Mouse (Mus musculus) c-Kit-negative CD71-positive TER-119-positive erythroid progenitor cells, embryonic 14.5 days (primary cell): Measurements from ENCODE around the gene Zic5.

ENCODE experiments used
- DNase-seq: peaks from one replicate; pipeline ENCODE4 v3.0.0-alpha.2; 2013; ENCODE audit warnings: low read depth, low spot score

Gene Zic5

DNA sequence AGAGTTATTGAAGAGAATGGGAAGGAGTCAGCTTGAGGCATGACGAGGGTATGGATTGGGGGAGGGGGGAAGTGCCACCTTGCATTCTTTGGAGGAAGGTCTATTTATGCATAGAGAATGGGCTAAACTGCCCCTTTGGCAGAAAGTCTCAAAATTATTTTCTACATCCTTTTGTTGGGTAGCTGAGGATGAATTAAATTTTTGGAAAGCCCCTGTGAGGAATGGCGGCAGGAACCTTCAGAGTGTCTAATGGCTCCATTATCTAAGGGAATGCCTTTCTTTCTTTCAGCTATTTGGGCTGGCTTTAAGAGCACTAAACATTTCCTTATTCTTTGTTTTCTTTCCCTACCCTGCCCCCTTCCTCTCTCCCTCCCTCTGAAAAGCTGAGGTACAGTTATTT is 14.9 kb upstream of the Zic5 start:
- DNase-seq, result no peak

GRCm38 (mm10) chr14:122479461-122480109 is 14.1 kb upstream of the Zic5 start:
- no peak for DNase-seq

- DNase-seq, result no peak
Measured at GRCm38 (mm10) chr14:122478574-122479011, 13.1 kb upstream of the Zic5 start.

DNA sequence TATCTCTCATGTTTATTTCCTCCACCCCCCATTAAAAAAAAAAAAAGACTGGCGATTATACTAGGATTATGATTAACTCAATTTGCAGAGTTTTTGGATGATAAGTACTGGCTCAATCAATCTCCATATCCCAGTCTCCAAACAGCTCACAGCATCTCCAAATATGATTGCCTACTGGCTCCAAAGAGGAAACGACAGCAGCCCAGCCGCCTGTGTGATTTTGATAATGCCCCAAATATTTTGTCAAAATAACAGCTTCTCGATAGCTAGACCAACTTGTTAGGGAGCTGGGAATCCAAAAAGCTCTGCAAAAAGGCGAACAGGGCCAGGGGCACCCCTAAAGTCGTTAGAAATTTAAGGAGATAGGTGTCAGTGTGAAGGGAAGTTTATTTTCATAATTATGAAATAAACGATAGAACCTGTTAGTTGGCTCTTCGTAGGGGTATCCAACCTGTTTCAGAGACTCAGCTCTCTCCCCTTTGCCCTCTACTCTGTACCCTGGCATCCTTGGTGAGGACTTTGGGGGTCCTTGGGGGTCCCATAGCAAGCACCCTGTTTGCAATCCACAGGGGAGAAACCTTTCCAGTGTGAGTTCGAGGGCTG is 12.6 kb upstream of the Zic5 start:
- DNase-seq, result no peak

DNA sequence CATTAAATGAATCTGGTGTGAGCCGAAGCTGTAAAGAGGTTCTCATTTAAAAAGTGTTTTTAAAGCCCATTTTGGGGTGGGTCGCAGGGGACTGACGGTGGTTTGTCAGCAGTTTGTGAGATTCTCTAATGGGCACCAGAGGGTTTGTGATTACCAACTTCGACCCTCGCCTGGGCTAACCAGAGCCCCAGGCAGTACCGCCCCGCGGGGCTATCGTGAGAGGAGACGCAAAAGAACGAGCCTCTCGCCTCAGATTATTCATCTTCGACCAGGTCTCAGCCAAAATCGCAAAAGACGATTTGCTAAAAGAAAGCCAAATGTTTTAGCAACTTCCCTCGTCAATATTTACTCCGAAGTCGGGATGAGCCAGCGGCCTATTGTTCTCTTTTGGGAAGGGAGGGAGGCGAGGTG is 11.8 kb upstream of the Zic5 start:
- DNase-seq, result no peak

DNA sequence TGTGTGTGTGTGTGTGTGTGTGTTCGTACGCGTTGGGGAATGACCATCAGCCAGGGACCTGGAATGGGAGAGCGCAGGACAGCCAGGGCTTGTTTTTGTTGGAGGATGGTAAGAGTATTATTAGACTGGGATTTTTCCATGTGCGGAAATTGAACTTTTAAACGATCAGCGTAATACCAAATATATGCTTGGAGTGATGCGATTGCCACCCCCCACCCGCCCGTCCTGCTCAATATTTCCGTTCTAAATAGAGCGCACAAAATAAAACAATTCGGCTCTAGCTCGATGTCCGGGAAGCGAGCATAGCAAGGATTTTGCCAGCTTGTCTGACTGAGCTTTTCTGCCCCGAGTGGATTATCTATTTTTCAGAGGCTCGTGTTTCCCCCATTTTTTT is 11.3 kb upstream of the Zic5 start:
- no peak for DNase-seq

- DNase-seq, result no peak
Measured at GRCm38 (mm10) chr14:122476041-122476821, 10.8 kb upstream of the Zic5 start.

- no peak for DNase-seq
Measured at GRCm38 (mm10) chr14:122475557-122476040, 10.1 kb upstream of the Zic5 start.

DNA sequence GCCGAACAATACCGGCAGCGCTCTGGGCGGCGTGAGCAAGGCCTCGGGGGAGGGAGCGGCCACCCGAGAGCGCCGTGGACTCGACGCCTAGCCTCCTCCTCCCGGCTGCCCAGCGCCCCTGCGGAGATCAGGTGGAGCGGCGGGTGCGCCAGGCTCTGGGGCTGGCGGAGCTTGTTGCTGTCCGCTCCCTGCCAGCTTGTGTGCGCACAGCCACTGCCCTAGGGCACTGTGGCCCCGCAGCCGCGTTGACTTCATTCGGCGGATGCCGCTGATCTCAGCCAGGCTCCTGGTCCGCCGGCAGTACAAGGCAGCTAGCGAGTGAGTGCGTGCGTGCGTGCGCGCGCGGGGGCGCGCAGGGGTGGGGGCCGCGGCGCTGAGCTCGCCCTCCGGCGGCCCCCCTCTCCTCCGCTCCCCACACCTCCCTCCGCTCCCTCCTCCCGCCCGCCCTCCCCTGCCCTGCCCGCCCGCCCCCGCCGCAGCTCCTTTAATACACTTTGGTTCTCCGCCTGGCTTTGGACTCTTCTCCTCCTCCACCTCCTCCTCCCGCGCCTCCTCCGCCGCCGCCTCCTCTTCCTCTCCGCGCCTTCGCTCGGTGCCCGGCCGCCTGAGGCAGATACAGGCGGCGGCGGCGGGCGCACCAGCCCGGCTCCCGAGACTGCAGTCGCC is 9.5 kb upstream of the Zic5 start, which contains the start of gene Zic2:
Gene Zic2, plus strand, starts transcription at position 545 of the 666 bp plus-strand sequence.
- DNase-seq, result no peak

GRCm38 (mm10) chr14:122474041-122474890 is 8.8 kb upstream of the Zic5 start:
- DNase-seq, result no peak

GRCm38 (mm10) chr14:122473211-122473751 is 7.8 kb upstream of the Zic5 start:
- no peak for DNase-seq

- DNase-seq, result no peak
Measured at GRCm38 (mm10) chr14:122472647-122473046, 7.2 kb upstream of the Zic5 start.

GRCm38 (mm10) chr14:122472161-122472560 is 6.7 kb upstream of the Zic5 start:
- no peak for DNase-seq

DNA sequence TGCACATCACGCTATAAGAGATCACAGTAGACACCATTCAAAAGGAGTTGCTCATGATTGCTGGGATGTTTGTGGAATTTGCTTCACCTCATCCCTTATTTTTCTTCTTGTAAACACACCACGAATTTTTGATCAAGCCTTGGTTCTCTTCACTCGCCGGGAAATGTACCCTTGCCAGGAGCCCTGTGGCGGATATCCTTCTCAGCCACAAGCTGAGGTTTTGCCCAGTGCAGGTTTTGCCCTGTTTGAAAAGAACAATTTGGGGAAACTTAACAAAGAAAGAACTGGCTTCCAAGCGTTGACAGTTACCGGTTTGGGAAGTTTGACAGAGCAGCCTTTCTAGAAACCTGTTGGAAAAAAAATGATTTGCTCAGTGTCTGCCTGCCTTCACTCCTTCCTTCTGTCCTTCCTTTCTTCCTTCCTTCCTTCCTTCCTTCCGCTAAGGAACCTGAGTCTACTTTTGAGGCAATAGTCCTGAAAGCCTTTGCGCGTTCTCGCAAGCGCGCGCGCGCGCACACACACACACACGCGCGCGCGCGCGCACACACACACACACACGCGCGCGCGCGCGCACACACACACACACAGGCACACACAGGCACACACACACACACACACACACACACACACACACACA is 6.1 kb upstream of the Zic5 start:
- DNase-seq, result no peak

- DNase-seq, result no peak
Measured at GRCm38 (mm10) chr14:122468971-122469755, 3.7 kb upstream of the Zic5 start.

DNA sequence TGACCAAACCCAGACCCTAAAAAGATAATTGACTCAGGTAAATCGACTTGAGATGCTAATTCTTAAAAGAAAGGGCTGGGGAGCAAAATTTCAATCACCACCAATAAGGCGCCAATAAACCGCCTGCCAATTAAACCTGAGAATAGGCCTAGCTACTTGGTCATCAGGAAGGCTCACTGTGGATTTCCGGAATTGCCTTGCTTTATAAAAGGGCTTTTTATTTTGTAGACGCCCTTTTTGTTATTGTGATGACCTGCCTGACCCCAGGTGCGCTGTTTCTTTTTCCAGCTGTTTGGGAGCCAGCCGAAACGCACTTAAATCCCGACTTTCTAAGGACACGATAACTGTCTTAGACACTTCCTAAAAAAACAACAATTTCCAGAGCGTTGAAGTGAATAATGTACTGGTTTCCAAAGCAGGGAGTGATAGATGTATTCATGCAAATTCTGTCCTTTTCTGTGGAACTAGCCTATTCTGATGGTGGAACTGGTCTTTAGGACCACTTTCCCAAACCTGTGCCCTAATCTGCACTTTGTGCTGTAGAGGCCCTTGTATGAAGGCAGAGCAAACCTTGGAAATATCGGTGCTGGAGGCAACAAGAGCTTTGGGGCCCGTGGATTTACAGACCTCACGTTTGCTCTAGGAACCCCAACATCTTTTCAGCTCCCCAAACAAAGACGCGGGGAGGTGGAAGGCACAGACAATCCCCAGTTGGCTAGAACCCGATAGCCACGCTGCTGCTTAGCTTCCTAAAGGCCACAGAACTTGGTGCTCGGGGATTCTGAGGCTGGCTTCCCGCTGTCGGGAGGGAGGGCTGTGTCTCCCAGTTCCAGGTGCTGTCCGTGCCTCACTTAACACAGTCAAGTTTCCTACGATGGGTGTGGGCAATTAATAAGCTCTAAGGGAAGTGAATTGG is 2.7 kb upstream of the Zic5 start:
- DNase-seq, result no peak

DNA sequence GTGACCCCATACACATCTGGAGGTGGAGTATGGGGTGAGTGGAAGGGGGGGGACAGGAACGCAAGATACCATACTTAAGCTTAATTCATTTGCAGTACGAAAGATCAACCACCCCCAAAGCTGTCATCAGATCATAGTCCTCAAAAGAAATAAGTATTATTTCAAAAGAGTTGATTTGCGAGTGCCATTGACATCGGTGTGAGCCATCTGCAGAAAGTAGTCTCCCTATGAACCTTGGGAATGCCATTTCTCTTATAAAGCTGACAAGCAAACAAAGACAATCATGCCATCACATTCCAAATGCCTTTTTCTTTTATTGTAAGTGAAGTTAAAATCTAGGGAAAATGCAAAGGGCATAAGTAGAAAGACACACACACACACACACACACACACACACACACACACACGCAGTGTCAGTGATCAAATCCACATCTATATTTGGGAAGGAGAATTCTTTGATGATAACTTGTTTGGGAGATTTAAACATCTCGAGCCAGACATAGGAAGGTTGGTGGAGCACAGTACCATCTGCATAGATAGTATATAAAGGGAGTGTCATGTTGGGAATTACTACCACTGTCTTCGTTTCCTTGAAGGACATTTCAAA is 1.4 kb upstream of the Zic5 start:
- DNase-seq, result no peak

DNA sequence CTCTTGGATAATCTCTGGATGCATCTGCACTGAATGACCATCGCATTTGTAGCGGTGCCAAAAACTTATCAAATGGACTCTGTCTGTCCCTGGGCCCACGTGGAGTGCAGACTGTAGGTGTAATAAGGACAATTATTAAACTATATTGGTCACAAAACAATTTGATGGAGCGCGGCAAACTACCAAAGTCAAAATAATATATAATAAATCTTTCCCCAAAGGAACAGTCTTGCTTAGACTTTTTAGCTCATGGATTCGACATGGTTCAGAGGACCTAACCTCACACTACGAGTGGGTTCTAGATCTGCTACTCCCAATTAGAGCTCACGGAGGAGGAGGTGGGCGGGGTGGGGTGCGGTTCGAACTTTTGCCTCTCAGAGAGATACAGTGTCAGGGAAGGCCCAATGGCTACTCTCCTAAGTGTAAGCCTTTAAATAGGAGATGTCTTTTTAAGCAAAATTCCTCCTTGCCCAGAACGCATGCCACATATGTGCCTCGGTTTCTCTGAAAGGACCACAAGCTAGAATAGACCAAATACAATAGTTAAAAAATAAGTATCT is 534 bp upstream of the Zic5 start:
- DNase-seq, result no peak
